Mouse (Mus musculus) MEL (cell line): ENCODE results near the gene Gm20737. TPM values are rescaled to one million over a fixed set of nuclear protein-coding genes. Genes with fewer than 3 reads are reported as not detected.
"Not testable (repeated sequence)": the region's sequence is repeated elsewhere in the genome, so short reads cannot be mapped to it uniquely, and the experiment has no call there.

Experiments used
- DNase-seq: peaks from one replicate; pipeline ENCODE4 v3.0.0; 2011; ENCODE audit warnings: low read depth, low spot score
- H3K27ac ChIP-seq: 2 replicates; pipeline ENCODE4 v1.5.1; 2012; ENCODE audit warnings: low read depth, mild to moderate bottlenecking, control low read depth, low read length, moderate library complexity; ENCODE audit not compliant: control insufficient read depth
- H3K27me3 ChIP-seq, 2 experiments: fragments of 150-350 bp in 1 of 2; sonication (generic) in 1 of 2; 2 replicates each; pipeline ENCODE4 v1.6.1; 2012; ENCODE audit warnings: low read length in 2 of 2, mild to moderate bottlenecking in 2 of 2, improper control_type of control experiment in 1 of 2, moderate library complexity in 1 of 2; ENCODE audit not compliant: insufficient read depth in 2 of 2, control insufficient read depth in 1 of 2
- H3K36me3 ChIP-seq, 2 experiments: 2 replicates each; pipeline ENCODE4 v1.6.1; 2012 to 2014; ENCODE audit warnings: low read length in 2 of 2, improper control_type of control experiment in 1 of 2, inconsistent platforms in 1 of 2, mild to moderate bottlenecking in 1 of 2; ENCODE audit not compliant: insufficient read depth in 2 of 2, control insufficient read depth in 1 of 2
- H3K4me1 ChIP-seq, 2 experiments: fragments of 150-350 bp in 1 of 2; sonication (generic) in 1 of 2; 2 replicates each; pipeline ENCODE4 v1.6.1; 2012; ENCODE audit warnings: low read length in 2 of 2, improper control_type of control experiment in 1 of 2, mild to moderate bottlenecking in 1 of 2; ENCODE audit not compliant: insufficient read depth in 2 of 2, control insufficient read depth in 1 of 2
- H3K4me3 ChIP-seq, 2 experiments: fragments of 150-350 bp in 1 of 2; sonication (generic) in 1 of 2; 2 replicates each; pipeline ENCODE4 v1.5.1; 2012; ENCODE audit warnings: low read depth in 2 of 2, low read length in 2 of 2, mild to moderate bottlenecking in 2 of 2, moderate library complexity in 2 of 2, control low read depth in 1 of 2, improper control_type of control experiment in 1 of 2; ENCODE audit not compliant: control insufficient read depth in 1 of 2, insufficient read depth in 1 of 2
- H3K79me2 ChIP-seq: 2 replicates; pipeline ENCODE4 v1.6.1; 2012; ENCODE audit warnings: mild to moderate bottlenecking, low read length, moderate library complexity; ENCODE audit not compliant: control insufficient read depth, poor library complexity, insufficient read depth
- H3K9ac ChIP-seq: 2 replicates; pipeline ENCODE4 v1.6.1; 2012; ENCODE audit warnings: low read depth, mild to moderate bottlenecking, control low read depth, low read length, moderate library complexity; ENCODE audit not compliant: control insufficient read depth, poor library complexity, severe bottlenecking
- H3K9me3 ChIP-seq: fragments of 150-350 bp; sonication (generic); replicated peaks from 2 replicates; pipeline ENCODE4 v1.6.1; 2012; ENCODE audit warnings: mild to moderate bottlenecking, low read length, improper control_type of control experiment, moderate library complexity; ENCODE audit not compliant: insufficient read depth
- polyA plus RNA-seq, 2 experiments: library from polyadenylated mRNA; stranded (reverse) in 1 of 2; unstranded in 1 of 2; fragments of >175 nt in 1 of 2; fragments of >200 nt in 1 of 2; gene quantifications; 2 replicates each; pipeline versions ENCODE4 v1.2.1 to v1.2.4; 2012; ENCODE audit warnings: low replicate concordance in 2 of 2, low read depth in 1 of 2; ENCODE audit not compliant: insufficient read length in 2 of 2, insufficient read depth in 1 of 2, missing spikeins in 1 of 2
- total RNA-seq: library from RNA; depleted of rRNA; stranded (reverse); fragments of 300-350 nt; gene quantifications from 2 replicates; pipeline ENCODE4 v1.2.3, GENCODE M21; 2012; rRNA removed

Gm20737 gene
- not detected in 2 replicates for total RNA-seq
- polyA plus RNA-seq = not detected

- DNase-seq, H3K9ac ChIP-seq, H3K9me3 ChIP-seq, H3K27me3 ChIP-seq, H3K4me1 ChIP-seq, H3K27ac ChIP-seq, H3K36me3 ChIP-seq, H3K79me2 ChIP-seq, H3K4me3 ChIP-seq: not testable (repeated sequence)
Observed at GRCm38 (mm10) chrY:10535942-10536341, at the start of gene Gm20737. TSS of gene Gm20737 (minus strand) at chrY:10536042.

GRCm38 (mm10) chrY:10553153-10553552 lies 17.3 kb upstream of the Gm20737 start, which contains the start of gene Gm21775:
TSS of gene Gm21775 (plus strand) at chrY:10553453.
- H3K4me1 ChIP-seq, H3K36me3 ChIP-seq, H3K9ac ChIP-seq, H3K79me2 ChIP-seq, DNase-seq, H3K27me3 ChIP-seq, H3K27ac ChIP-seq, H3K4me3 ChIP-seq, H3K9me3 ChIP-seq: not testable (repeated sequence)

Other genes with a start within 250 kb of the Gm20737 start
- gene Gm20834, start 211.5 kb downstream of the Gm20737 start, total RNA-seq = not detected in 2 replicates
- not detected for gene Gm20834, start 211.5 kb downstream of the Gm20737 start, polyA plus RNA-seq
- not detected in 2 replicates for gene Gm28510, start 123.3 kb downstream of the Gm20737 start, total RNA-seq
- not detected for gene Gm28510, start 123.3 kb downstream of the Gm20737 start, polyA plus RNA-seq
- gene Gm21775, start 17.4 kb upstream of the Gm20737 start, total RNA-seq = not detected in 2 replicates
- not detected for gene Gm21775, start 17.4 kb upstream of the Gm20737 start, polyA plus RNA-seq
- not detected in 2 replicates for gene Gm21900, start 80.3 kb upstream of the Gm20737 start, total RNA-seq
- not detected for gene Gm21900, start 80.3 kb upstream of the Gm20737 start, polyA plus RNA-seq
- not detected in 2 replicates for gene Gm20777, start 216.4 kb upstream of the Gm20737 start, total RNA-seq
- gene Gm20777, start 216.4 kb upstream of the Gm20737 start, polyA plus RNA-seq = not detected